Mouse (Mus musculus): Measurements from ENCODE around the gene Crmp1. TPM values are rescaled to one million over a fixed set of nuclear protein-coding genes. Genes with fewer than 3 reads are reported as not detected.
A peak's percentile ranks its signal among the peaks of the same experiment; 100 is the strongest.

Crmp1 gene
- 36.6 and 37.1 TPM in 2 replicates for polyA plus RNA-seq (2014; fragmentation: Nextera tagmentation; extraction: Ambion mirVana)

DNA sequence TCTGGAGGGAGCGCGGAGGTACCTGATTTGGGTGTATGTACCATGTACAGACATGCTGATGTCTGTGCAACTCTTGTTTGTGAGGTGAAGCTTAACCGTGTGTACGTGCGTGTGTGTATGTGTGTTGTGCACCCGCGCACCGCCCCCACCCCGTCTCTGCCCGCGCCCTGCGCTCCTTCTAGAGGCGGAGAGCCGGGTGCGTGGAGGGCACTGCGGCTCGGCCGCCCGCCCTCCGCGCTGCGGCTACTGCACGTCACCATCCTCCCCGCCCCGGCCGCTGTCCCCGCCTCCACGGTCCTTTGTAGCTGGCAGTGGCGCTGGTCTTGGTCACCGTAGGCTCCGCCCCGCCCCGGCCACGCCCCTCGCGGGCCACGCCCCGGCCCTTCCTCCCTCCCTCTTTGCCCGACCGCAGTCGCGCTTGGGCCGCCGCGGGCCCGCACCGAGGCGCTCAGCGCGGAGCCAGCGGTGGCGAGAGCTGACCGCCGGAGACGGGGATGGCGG lies at the start of gene Crmp1:
Crmp1 (plus strand) TSS at position 290 of the 501 bp plus-strand sequence.
- Histone ChIP-seq H3K9me3 (ENCODE audit: control insufficient read depth, low read length) (no peaks in the 10 kb centered on the region), H3K27me3 (ENCODE audit: control insufficient read depth, insufficient read depth, low read length) (peaks cover 29% of the 10 kb centered on the region), H3K27ac (replicated peaks; ENCODE audit: low read depth, low read length) (no peak within 1 kb of the TSS), H3K4me1 (ENCODE audit: control insufficient read depth, insufficient read depth, low read length) (peaks cover 21% of the 10 kb centered on the region), H3K36me3 (ENCODE audit: control insufficient read depth, insufficient read depth, low read length) (no peaks in the 10 kb centered on the region), H3K4me2 (ENCODE audit: low read depth, severe bottlenecking) (peak within 1 kb of the TSS; percentile 77), H3K4me3 (ENCODE audit: low read depth, low read length) (peak within 1 kb of the TSS; percentile 34), H3K9ac (ENCODE audit: low read length) (no peak within 1 kb of the TSS)
- DNase-seq (ENCODE audit: low spot score) = peak; percentile 89
- under 1% methylated on average over 55 of the region's 56 CpGs for WGBS
- ATAC-seq (ENCODE audit: insufficient number of reproducible peaks, low FRiP score, low TSS enrichment, low read depth) = peak; percentile 65; the same call in 1 of the 2 replicates

DNA sequence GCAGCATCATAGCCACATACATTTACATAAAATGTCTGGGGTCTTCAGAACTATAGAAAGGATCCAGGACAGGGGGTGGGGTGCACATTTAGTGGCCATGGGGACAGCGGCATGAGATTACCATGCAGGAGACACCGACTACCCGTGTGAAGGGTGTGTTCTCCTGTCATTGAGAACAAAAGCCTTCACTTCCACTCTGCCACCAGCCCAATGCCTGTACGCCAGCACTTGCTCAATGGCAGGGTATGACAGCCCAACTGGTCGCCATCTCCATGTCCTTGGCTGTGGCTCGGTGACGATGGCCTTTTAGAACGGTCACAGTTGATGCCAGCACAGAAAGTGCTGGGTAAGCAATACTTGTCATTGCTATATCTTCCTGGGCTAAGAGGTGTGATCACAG lies 45.5 kb upstream of the Crmp1 start:
- no peaks in the 10 kb centered on the region for H3K9me3 ChIP-seq (ENCODE audit: control insufficient read depth, low read length)
- no peaks in the 10 kb centered on the region for H3K36me3 ChIP-seq (ENCODE audit: control insufficient read depth, insufficient read depth, low read length)
- H3K4me2 ChIP-seq (ENCODE audit: low read depth, severe bottlenecking) = no peak overlapping the region
- no peak overlapping the region for H3K4me3 ChIP-seq (ENCODE audit: low read depth, low read length)
- H3K4me1 ChIP-seq (ENCODE audit: control insufficient read depth, insufficient read depth, low read length) = peaks cover 20% of the 10 kb centered on the region
- DNase-seq (ENCODE audit: low spot score) (no peak), ATAC-seq (ENCODE audit: insufficient number of reproducible peaks, low FRiP score, low TSS enrichment, low read depth) (no peak)
- no peaks in the 10 kb centered on the region for H3K27me3 ChIP-seq (ENCODE audit: control insufficient read depth, insufficient read depth, low read length)
- no peak overlapping the region for H3K9ac ChIP-seq (ENCODE audit: low read length)
- H3K27ac ChIP-seq (replicated peaks; ENCODE audit: low read depth, low read length) = no peak overlapping the region
- 86% methylated on average over 8 of the region's 8 CpGs for WGBS

DNA sequence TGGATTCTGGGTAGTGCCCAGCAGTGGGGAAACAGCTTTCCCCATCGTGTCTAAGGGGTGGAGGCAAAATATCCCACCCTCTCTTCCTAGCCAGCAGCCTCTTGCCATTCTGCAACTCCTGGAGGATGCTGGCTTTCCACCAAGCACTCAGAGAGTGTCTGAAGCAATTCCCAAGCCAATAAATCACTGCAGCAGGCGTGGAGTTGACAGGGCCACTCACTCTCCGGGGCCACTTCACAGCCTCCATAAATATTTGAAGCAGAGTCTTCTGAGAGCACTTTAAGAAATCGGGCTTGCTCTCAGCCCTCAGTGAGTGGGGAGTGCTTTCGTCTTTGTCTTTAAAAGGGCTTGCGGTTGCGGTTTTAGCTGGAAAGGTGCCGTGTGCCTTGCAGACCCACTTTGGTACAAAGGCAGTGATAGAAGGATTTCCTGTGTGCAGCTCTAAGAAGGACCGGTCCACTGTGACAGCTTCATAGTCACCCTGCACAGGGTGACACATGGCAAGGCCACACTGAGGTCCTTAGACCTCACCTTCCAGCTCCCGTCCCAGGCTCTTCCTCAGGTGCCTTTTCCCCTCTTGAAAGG lies 45.0 kb upstream of the Crmp1 start:
- H3K9ac ChIP-seq (ENCODE audit: low read length) = no peak overlapping the region
- DNase-seq (ENCODE audit: low spot score) (peak; percentile 55), ATAC-seq (ENCODE audit: insufficient number of reproducible peaks, low FRiP score, low TSS enrichment, low read depth) (no peak)
- no peak overlapping the region for H3K27ac ChIP-seq (replicated peaks; ENCODE audit: low read depth, low read length)
- H3K4me1 ChIP-seq (ENCODE audit: control insufficient read depth, insufficient read depth, low read length) = peaks cover 20% of the 10 kb centered on the region
- 28% methylated on average over 10 of the region's 10 CpGs for WGBS
- no peak overlapping the region for H3K4me2 ChIP-seq (ENCODE audit: low read depth, severe bottlenecking)
- H3K36me3 ChIP-seq (ENCODE audit: control insufficient read depth, insufficient read depth, low read length) = no peaks in the 10 kb centered on the region
- no peaks in the 10 kb centered on the region for H3K9me3 ChIP-seq (ENCODE audit: control insufficient read depth, low read length)
- no peaks in the 10 kb centered on the region for H3K27me3 ChIP-seq (ENCODE audit: control insufficient read depth, insufficient read depth, low read length)
- H3K4me3 ChIP-seq (ENCODE audit: low read depth, low read length) = no peak overlapping the region

DNA sequence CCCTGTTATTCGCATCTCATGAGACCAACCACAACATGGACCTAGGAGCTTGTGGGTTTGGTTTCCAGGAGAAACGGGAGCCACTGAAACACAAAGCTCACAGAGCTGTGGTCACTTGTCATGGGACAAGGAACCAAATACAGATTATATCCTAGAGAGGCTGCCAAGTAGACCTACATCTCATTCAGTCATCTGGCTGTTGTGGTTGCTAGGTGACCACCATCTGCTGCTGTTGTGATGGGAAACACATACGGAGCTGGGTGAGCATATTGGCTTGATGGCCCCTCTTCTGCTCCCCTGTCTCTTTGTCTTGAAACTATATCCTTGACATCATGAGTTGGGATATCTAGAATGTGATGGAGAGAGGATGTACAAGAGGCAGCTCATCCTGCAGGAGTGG lies 44.3 kb upstream of the Crmp1 start:
- no peaks in the 10 kb centered on the region for H3K36me3 ChIP-seq (ENCODE audit: control insufficient read depth, insufficient read depth, low read length)
- H3K27ac ChIP-seq (replicated peaks; ENCODE audit: low read depth, low read length) = no peak overlapping the region
- H3K9ac ChIP-seq (ENCODE audit: low read length) = no peak overlapping the region
- H3K4me2 ChIP-seq (ENCODE audit: low read depth, severe bottlenecking) = no peak overlapping the region
- H3K27me3 ChIP-seq (ENCODE audit: control insufficient read depth, insufficient read depth, low read length) = no peaks in the 10 kb centered on the region
- 76% methylated on average over 3 of the region's 3 CpGs for WGBS
- no peak for ATAC-seq (ENCODE audit: insufficient number of reproducible peaks, low FRiP score, low TSS enrichment, low read depth)
- no peak for DNase-seq (ENCODE audit: low spot score)
- peaks cover 20% of the 10 kb centered on the region for H3K4me1 ChIP-seq (ENCODE audit: control insufficient read depth, insufficient read depth, low read length)
- H3K9me3 ChIP-seq (ENCODE audit: control insufficient read depth, low read length) = no peaks in the 10 kb centered on the region
- no peak overlapping the region for H3K4me3 ChIP-seq (ENCODE audit: low read depth, low read length)

DNA sequence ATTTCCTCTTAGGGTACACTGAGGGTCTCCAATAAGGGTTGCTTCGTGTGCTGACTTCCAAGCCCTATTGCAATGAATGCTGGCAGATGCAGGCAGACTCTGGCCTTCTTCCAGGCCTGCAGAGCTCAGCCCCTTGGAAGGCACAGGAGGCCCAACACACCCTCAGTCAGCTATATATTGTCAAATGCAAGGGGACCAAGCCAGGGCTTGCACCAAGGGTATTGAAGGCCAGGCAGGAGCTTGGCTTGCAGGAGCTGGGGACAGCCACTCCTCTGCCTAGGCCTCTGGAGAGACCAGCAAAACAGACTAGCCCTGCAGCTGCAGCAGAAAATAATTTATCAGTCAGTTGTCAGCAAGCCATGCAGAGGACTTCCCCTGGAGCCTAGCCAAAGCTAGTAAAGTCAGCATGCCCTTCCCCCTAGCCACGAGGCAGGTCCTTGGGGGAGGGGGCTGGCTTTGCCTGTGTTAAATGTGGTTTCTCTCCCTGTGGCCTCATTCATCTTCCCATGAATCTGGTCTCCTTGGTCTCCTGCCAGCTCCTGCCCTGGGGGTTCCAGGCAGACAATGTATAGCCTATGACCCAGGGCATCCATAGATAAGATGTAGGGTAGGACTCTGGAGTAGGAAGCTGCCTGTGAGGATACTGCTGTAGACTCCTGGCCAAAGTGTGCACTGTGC lies 43.6 kb upstream of the Crmp1 start:
- 40% methylated on average over 2 of the region's 2 CpGs for WGBS
- no peaks in the 10 kb centered on the region for H3K36me3 ChIP-seq (ENCODE audit: control insufficient read depth, insufficient read depth, low read length)
- no peaks in the 10 kb centered on the region for H3K9me3 ChIP-seq (ENCODE audit: control insufficient read depth, low read length)
- H3K4me3 ChIP-seq (ENCODE audit: low read depth, low read length) = no peak overlapping the region
- 0 out of 2 replicates have a peak overlapping the region, but pooled peaks have one; percentile 23 for H3K9ac ChIP-seq (ENCODE audit: low read length)
- H3K4me2 ChIP-seq (ENCODE audit: low read depth, severe bottlenecking) = no peak overlapping the region
- no peaks in the 10 kb centered on the region for H3K27me3 ChIP-seq (ENCODE audit: control insufficient read depth, insufficient read depth, low read length)
- H3K27ac ChIP-seq (replicated peaks; ENCODE audit: low read depth, low read length) = no peak overlapping the region
- ATAC-seq (ENCODE audit: insufficient number of reproducible peaks, low FRiP score, low TSS enrichment, low read depth) (peak; percentile 67), DNase-seq (ENCODE audit: low spot score) (peak; percentile 69)
- peaks cover 20% of the 10 kb centered on the region for H3K4me1 ChIP-seq (ENCODE audit: control insufficient read depth, insufficient read depth, low read length)

DNA sequence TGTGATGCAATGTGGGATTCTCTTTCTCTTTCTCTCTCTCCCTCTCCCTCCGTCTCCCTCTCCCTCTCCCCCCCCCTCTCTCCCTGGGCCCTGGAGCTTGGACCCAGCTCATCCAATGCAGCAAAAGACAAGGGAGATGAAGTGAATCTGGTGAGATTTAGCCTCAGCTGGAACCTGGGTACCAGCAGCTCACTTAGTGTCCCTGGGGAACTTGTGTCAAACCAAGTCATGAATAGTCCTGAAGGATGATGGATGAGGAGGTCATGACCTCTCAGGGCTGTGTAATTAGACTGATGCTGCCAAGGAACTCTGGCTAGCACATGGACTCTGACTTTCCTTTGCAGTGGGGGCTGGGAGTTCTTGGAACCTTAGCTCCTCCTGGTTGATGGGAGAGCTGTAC lies 39.5 kb upstream of the Crmp1 start:
- Histone ChIP-seq H3K4me3 (ENCODE audit: low read depth, low read length) (no peak overlapping the region), H3K27me3 (ENCODE audit: control insufficient read depth, insufficient read depth, low read length) (no peaks in the 10 kb centered on the region), H3K9ac (ENCODE audit: low read length) (no peak overlapping the region), H3K4me2 (ENCODE audit: low read depth, severe bottlenecking) (no peak overlapping the region), H3K27ac (replicated peaks; ENCODE audit: low read depth, low read length) (no peak overlapping the region), H3K9me3 (ENCODE audit: control insufficient read depth, low read length) (no peaks in the 10 kb centered on the region), H3K4me1 (ENCODE audit: control insufficient read depth, insufficient read depth, low read length) (peaks cover 12% of the 10 kb centered on the region), H3K36me3 (ENCODE audit: control insufficient read depth, insufficient read depth, low read length) (no peaks in the 10 kb centered on the region)
- DNase-seq (ENCODE audit: low spot score) (no peak), ATAC-seq (ENCODE audit: insufficient number of reproducible peaks, low FRiP score, low TSS enrichment, low read depth) (no peak)
- WGBS = 14% methylated on average over 1 of the region's 1 CpGs

DNA sequence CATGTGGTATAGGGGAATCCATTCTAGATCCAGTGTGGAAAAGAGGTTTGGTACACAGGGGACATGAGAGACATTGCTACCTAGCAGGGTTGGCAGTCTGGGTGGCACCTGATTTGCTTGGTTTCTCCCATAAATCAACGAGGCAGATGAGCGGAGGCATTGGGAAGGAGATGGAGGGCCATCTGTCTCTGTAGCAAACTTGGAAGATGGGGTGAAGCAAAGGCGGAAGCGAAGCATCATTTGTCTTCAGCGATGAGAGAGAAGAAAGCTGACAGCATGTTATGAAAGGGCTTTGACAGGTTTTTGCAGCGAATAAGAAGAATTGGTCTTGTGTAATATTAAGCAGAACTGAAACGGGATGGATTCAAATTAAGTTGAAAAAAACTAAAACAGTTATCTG lies 36.9 kb upstream of the Crmp1 start:
- DNase-seq (ENCODE audit: low spot score) (no peak), ATAC-seq (ENCODE audit: insufficient number of reproducible peaks, low FRiP score, low TSS enrichment, low read depth) (no peak)
- H3K4me1 ChIP-seq (ENCODE audit: control insufficient read depth, insufficient read depth, low read length) = no peaks in the 10 kb centered on the region
- H3K4me2 ChIP-seq (ENCODE audit: low read depth, severe bottlenecking) = no peak overlapping the region
- no peaks in the 10 kb centered on the region for H3K36me3 ChIP-seq (ENCODE audit: control insufficient read depth, insufficient read depth, low read length)
- 86% methylated on average over 7 of the region's 7 CpGs for WGBS
- no peaks in the 10 kb centered on the region for H3K9me3 ChIP-seq (ENCODE audit: control insufficient read depth, low read length)
- no peak overlapping the region for H3K4me3 ChIP-seq (ENCODE audit: low read depth, low read length)
- no peak overlapping the region for H3K27ac ChIP-seq (replicated peaks; ENCODE audit: low read depth, low read length)
- H3K9ac ChIP-seq (ENCODE audit: low read length) = no peak overlapping the region
- no peaks in the 10 kb centered on the region for H3K27me3 ChIP-seq (ENCODE audit: control insufficient read depth, insufficient read depth, low read length)

DNA sequence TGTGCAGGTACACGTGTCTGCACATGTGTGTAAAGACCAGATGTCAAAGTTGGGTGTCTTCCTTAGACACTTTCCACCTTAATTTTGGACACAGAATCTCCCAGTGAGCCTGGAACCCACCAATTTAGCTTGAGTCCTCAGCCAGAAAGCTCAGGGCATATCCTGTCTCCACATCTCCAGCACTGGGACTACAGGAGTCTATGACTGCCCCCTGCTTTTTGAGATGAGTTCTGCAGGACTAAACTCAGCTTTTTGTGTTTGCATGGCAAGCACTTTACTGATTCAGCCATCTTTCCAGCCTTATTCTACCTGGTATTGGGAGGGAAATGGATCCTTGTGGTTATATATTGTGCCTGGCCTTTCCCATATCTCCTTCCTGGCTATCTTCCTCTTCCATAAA lies 36.3 kb upstream of the Crmp1 start:
- no peak overlapping the region for H3K4me3 ChIP-seq (ENCODE audit: low read depth, low read length)
- H3K9ac ChIP-seq (ENCODE audit: low read length) = no peak overlapping the region
- no peak for DNase-seq (ENCODE audit: low spot score)
- 85% methylated on average over 1 of the region's 1 CpGs for WGBS
- no peaks in the 10 kb centered on the region for H3K36me3 ChIP-seq (ENCODE audit: control insufficient read depth, insufficient read depth, low read length)
- no peaks in the 10 kb centered on the region for H3K4me1 ChIP-seq (ENCODE audit: control insufficient read depth, insufficient read depth, low read length)
- H3K4me2 ChIP-seq (ENCODE audit: low read depth, severe bottlenecking) = no peak overlapping the region
- H3K27ac ChIP-seq (replicated peaks; ENCODE audit: low read depth, low read length) = no peak overlapping the region
- no peak for ATAC-seq (ENCODE audit: insufficient number of reproducible peaks, low FRiP score, low TSS enrichment, low read depth)
- H3K27me3 ChIP-seq (ENCODE audit: control insufficient read depth, insufficient read depth, low read length) = no peaks in the 10 kb centered on the region
- H3K9me3 ChIP-seq (ENCODE audit: control insufficient read depth, low read length) = no peaks in the 10 kb centered on the region

Data from limb, embryonic 11.5 days (tissue).